Mouse (Mus musculus) thymus, adult 2 months (tissue): Measurements from ENCODE around the gene Pga5.

Experiments used
- CTCF ChIP-seq: fragments of 200-500 bp; IDR thresholded peaks from 2 replicates; pipeline ENCODE4 v1.5.1; 2012; ENCODE audit warnings: mild to moderate bottlenecking, control low read depth, low read length, moderate library complexity, borderline replicate concordance; ENCODE audit not compliant: control insufficient read depth, poor library complexity, insufficient read depth; ENCODE audit errors: extremely low read depth
- POLR2A ChIP-seq: fragments of 200-500 bp; IDR thresholded peaks from 2 replicates; pipeline ENCODE4 v1.6.1; 2012; ENCODE audit warnings: mild to moderate bottlenecking, low read length, control low read depth, moderate library complexity; ENCODE audit not compliant: control insufficient read depth, poor library complexity, insufficient read depth; ENCODE audit errors: extremely low read depth

DNA sequence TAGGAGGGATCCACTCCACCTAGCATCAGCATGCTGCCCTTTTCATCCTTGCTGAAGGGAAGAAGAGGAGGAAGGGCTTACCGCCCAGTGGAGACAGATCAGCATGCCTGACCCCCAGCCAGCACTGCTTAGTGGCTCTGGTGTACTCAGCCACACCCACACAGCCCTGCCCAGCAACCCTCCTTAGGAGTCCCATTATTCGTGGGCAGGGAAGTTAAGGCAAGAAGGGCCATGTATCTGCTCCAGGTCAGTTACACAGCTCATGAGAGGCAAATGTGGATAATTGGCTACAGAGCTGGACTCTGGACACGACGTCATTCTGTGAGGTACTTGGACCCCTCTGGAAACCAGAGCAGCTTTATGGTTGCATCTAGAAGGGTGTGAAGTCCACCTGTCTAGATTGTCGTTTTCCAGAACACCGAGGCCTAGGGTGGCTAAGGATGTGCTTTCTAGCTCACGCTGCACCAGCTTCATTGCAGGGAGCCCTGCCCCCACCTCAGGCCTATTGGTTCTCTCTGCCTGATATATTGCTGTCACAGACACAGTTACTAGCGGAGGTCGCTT is 5.9 kb downstream of the Pga5 start:
- TF ChIP-seq CTCF (no peak), POLR2A (no peak)
